In genomic region chr3:69597211-69597610, GRCm38 (mm10) we compare ENCODE assay signal across 9 mouse cellular contexts. TPM values are rescaled to one million over a fixed set of nuclear protein-coding genes. Genes with fewer than 3 reads are reported as not detected.
DNase-seq lines count a peak whose midpoint lies in the region; ATAC-seq and TF ChIP-seq lines count a peak whose summit lies in the region.
"Had no signal": no experiment of that assay in that cellular context is flagged by ENCODE, and none has a peak within 500 bp of the region (broad histone marks: within the 10 kb centered on the region; RNA-seq: fewer than 3 reads in every experiment).

No protein-coding gene starts in this region.

- H3K4me1 ChIP-seq in neural tube, embryonic 11.5 days (ENCODE audit: control insufficient read depth, insufficient read depth, low read length): peaks cover 4% of the 10 kb centered on the region; the same call in 1 of the 2 replicates
- H3K4me1 ChIP-seq in limb, embryonic 15.5 days: peaks cover 13% of the 10 kb centered on the region; the same call in 1 of the 2 replicates

- H3K4me3 ChIP-seq in gastrocnemius, adult 2 months: peak overlapping the region; percentile 94
- H3K4me3 ChIP-seq in neural tube, embryonic 11.5 days (ENCODE audit: low read depth, low read length): peak overlapping the region; percentile 71; the same call in 1 of the 2 replicates
- peak overlapping the region; percentile 64 for H3K4me3 ChIP-seq in limb, embryonic 15.5 days
- H3K4me3 ChIP-seq: megakaryocyte, embryonic 14.5 days had no signal

- no peaks in the 10 kb centered on the region for H3K9me3 ChIP-seq in neural tube, embryonic 11.5 days (ENCODE audit: control insufficient read depth, low read length)
- no peaks in the 10 kb centered on the region for H3K9me3 ChIP-seq in limb, embryonic 15.5 days
- H3K9me3 ChIP-seq: megakaryocyte, embryonic 14.5 days had no signal

- TF ChIP-seq CTCF in gastrocnemius, adult 2 months (IDR thresholded peaks at IDR 0.05): no peak

- ATAC-seq in neural tube, embryonic 11.5 days (ENCODE audit: insufficient read depth, low FRiP score, low TSS enrichment): no peak
- no peak for ATAC-seq in limb, embryonic 15.5 days (ENCODE audit: insufficient number of reproducible peaks, low FRiP score, low TSS enrichment, low read depth)

- no peak overlapping the region for H3K27ac ChIP-seq in gastrocnemius, adult 2 months
- H3K27ac ChIP-seq in neural tube, embryonic 11.5 days (ENCODE audit: low read depth, low read length): no peak overlapping the region
- no peak overlapping the region for H3K27ac ChIP-seq in limb, embryonic 15.5 days

- DNase-seq in gastrocnemius, adult 2 months: no peak
- no peak for DNase-seq in gastrocnemius, postnatal 14 days
- DNase-seq in neural tube, embryonic 11.5 days (ENCODE audit: low spot score): no peak
- DNase-seq in neural tube, embryonic 10.5 days (ENCODE audit: extremely low spot score, low spot score): no peak
- DNase-seq in ovary, adult 18-20 months (ENCODE audit: low spot score): no peak
- no peak for DNase-seq in cerebellum, postnatal 36 days
- DNase-seq in urinary bladder, postnatal 25 days (ENCODE audit: low spot score): no peak

- 89% methylated on average over 6 of the region's 6 CpGs for WGBS in neural tube, embryonic 11.5 days
- 90% methylated on average over 6 of the region's 6 CpGs for WGBS in limb, embryonic 15.5 days

- H3K36me3 ChIP-seq in neural tube, embryonic 11.5 days (ENCODE audit: control insufficient read depth, insufficient read depth, low read length): no peaks in the 10 kb centered on the region
- H3K36me3 ChIP-seq in limb, embryonic 15.5 days: no peaks in the 10 kb centered on the region

- no peak overlapping the region for H3K9ac ChIP-seq in neural tube, embryonic 11.5 days (ENCODE audit: low read length)
- H3K9ac ChIP-seq in limb, embryonic 15.5 days: no peak overlapping the region

- no peaks in the 10 kb centered on the region for H3K27me3 ChIP-seq in neural tube, embryonic 11.5 days (ENCODE audit: control insufficient read depth, insufficient read depth, low read length)
- H3K27me3 ChIP-seq in limb, embryonic 15.5 days: no peaks in the 10 kb centered on the region

- intact Hi-C loops in gastrocnemius, adult 2 months (cut with DNase I): loop anchor here (10.0 kb wide), 1 partner anchor 128 kb away; the partner anchor contains the start of gene Nmd3
- intact Hi-C loops in gastrocnemius, postnatal 14 days (cut with DNase I; ENCODE audit: low total_unique reads): loop anchor here (5.0 kb wide), 1 partner anchor 105 kb away; no protein-coding TSS in a partner anchor

- peak overlapping the region; percentile 75 for H3K4me2 ChIP-seq in neural tube, embryonic 11.5 days (ENCODE audit: low read depth)
- H3K4me2 ChIP-seq in limb, embryonic 15.5 days: peak overlapping the region; percentile 77

RNA-seq across cellular contexts. Expression of gene B3galnt1, which starts 1.5 kb away (rescaled TPM):
- 1 to 10 TPM; 1.5 to 2.0 TPM for total RNA-seq in gastrocnemius, adult 2 months (2021)
- 1 to 10 TPM; 3.7 to 6.7 TPM for total RNA-seq in gastrocnemius, postnatal 14 days (2021)
- polyA plus RNA-seq in neural tube, embryonic 11.5 days (2014; fragmentation: Nextera tagmentation; extraction: Ambion mirVana): 43.5 and 44.2 TPM in 2 replicates
- polyA plus RNA-seq in limb, embryonic 15.5 days (2015; fragmentation: Nextera tagmentation; extraction: Ambion mirVana): 48.5 and 50.7 TPM in 2 replicates
